In genomic region chr13:93849751-93850355, GRCm38 (mm10) we compare ENCODE assay signal across 23 mouse cellular contexts.
DNase-seq lines count a peak whose midpoint lies in the region; ATAC-seq and TF ChIP-seq lines count a peak whose summit lies in the region.
"Had no signal": no experiment of that assay in that cellular context is flagged by ENCODE, and none has a peak within 500 bp of the region (broad histone marks: within the 10 kb centered on the region; RNA-seq: fewer than 3 reads in every experiment).

No protein-coding gene starts in this region.

- H3K4me1 ChIP-seq in intestine, embryonic 14.5 days (replicated peaks; ENCODE audit: control insufficient read depth, insufficient read depth, low read length) = no peaks in the 10 kb centered on the region; the same call in 1 of the 2 replicates
- H3K4me1 ChIP-seq in intestine, postnatal 0 days (replicated peaks; ENCODE audit: control insufficient read depth, insufficient read depth, low read length) = no peaks in the 10 kb centered on the region
- peaks cover 32% of the 10 kb centered on the region for H3K4me1 ChIP-seq in lung, embryonic 16.5 days (replicated peaks; ENCODE audit: control insufficient read depth, insufficient read depth, low read length)
- peaks cover 45% of the 10 kb centered on the region for H3K4me1 ChIP-seq in limb, embryonic 10.5 days

- no peak for ATAC-seq in intestine, embryonic 14.5 days (replicated peaks; ENCODE audit: low FRiP score, low TSS enrichment, low read depth)
- ATAC-seq in intestine, postnatal 0 days = no peak
- ATAC-seq in lung, embryonic 16.5 days (ENCODE audit: low read depth) = no peak
- ATAC-seq: activated CD4-positive, CD25-positive, alpha-beta regulatory T cell, adult 4 months; CD4-positive, CD25-positive, alpha-beta regulatory T cell, adult 4 months; forebrain, embryonic 14.5 days; forebrain, postnatal 0 days; hindbrain, postnatal 0 days; inflammation-experienced regulatory T-cells, adult 6 months had no signal

- no peak overlapping the region for H3K9ac ChIP-seq in intestine, embryonic 14.5 days (ENCODE audit: low read length)
- no peak overlapping the region for H3K9ac ChIP-seq in intestine, postnatal 0 days (ENCODE audit: low read depth, low read length)
- no peak overlapping the region for H3K9ac ChIP-seq in lung, embryonic 16.5 days (ENCODE audit: low read length)
- H3K9ac ChIP-seq: embryonic facial prominence, embryonic 12.5 days; embryonic facial prominence, embryonic 15.5 days; forebrain, postnatal 0 days; hindbrain, embryonic 13.5 days had no signal

- peak; percentile 40 for DNase-seq in intestine, embryonic 14.5 days (ENCODE audit: low spot score)
- DNase-seq in lung, postnatal 4 days = no peak
- no peak for DNase-seq in limb, embryonic 10.5 days (ENCODE audit: low spot score)
- DNase-seq in cerebellum, adult 11 months = no peak
- no peak for DNase-seq in layer of hippocampus, adult 8-10 months (ENCODE audit: low spot score in 2 of 2)
- DNase-seq: adrenal gland, adult 8-10 months; adrenal gland, postnatal 25 days; cerebellum, adult 18-20 months; cerebellum, adult 9-10 months; cerebellum, postnatal 14 days; forebrain, postnatal 0 days; gastrocnemius, postnatal 25 days had no signal

- no peak overlapping the region for H3K4me2 ChIP-seq in intestine, embryonic 14.5 days (ENCODE audit: low read length)
- no peak overlapping the region for H3K4me2 ChIP-seq in intestine, postnatal 0 days (replicated peaks; ENCODE audit: low read depth)
- H3K4me2 ChIP-seq in lung, embryonic 16.5 days (ENCODE audit: low read depth, low read length) = no peak overlapping the region
- H3K4me2 ChIP-seq: embryonic facial prominence, embryonic 12.5 days; embryonic facial prominence, embryonic 15.5 days; heart, embryonic 11.5 days; hindbrain, embryonic 13.5 days had no signal

- no peak for TF ChIP-seq CTCF in intestine, postnatal 0 days (IDR thresholded peaks at IDR 0.05; ENCODE audit: low read depth)

- H3K9me3 ChIP-seq in intestine, embryonic 14.5 days (ENCODE audit: control insufficient read depth, low read length) = no peaks in the 10 kb centered on the region
- no peaks in the 10 kb centered on the region for H3K9me3 ChIP-seq in intestine, postnatal 0 days (ENCODE audit: control insufficient read depth)
- H3K9me3 ChIP-seq in lung, embryonic 16.5 days (ENCODE audit: control insufficient read depth, low read length) = no peaks in the 10 kb centered on the region
- no peaks in the 10 kb centered on the region for H3K9me3 ChIP-seq in limb, embryonic 10.5 days (replicated peaks)
- H3K9me3 ChIP-seq: embryonic facial prominence, embryonic 12.5 days; embryonic facial prominence, embryonic 15.5 days; hindbrain, embryonic 13.5 days had no signal

- H3K27ac ChIP-seq in intestine, embryonic 14.5 days (ENCODE audit: low read depth) = no peak overlapping the region
- H3K27ac ChIP-seq in intestine, postnatal 0 days (ENCODE audit: low read depth, low read length) = no peak overlapping the region
- H3K27ac ChIP-seq in lung, embryonic 16.5 days (ENCODE audit: low read length) = peak overlapping the region; percentile 46
- peak overlapping the region; percentile 61 for H3K27ac ChIP-seq in limb, embryonic 10.5 days
- H3K27ac ChIP-seq: embryonic facial prominence, embryonic 15.5 days; hindbrain, embryonic 13.5 days; hindbrain, postnatal 0 days had no signal

- no peaks in the 10 kb centered on the region for H3K36me3 ChIP-seq in intestine, embryonic 14.5 days (ENCODE audit: control insufficient read depth, insufficient read depth, low read length)
- no peaks in the 10 kb centered on the region for H3K36me3 ChIP-seq in intestine, postnatal 0 days (ENCODE audit: control insufficient read depth, insufficient read depth)
- H3K36me3 ChIP-seq in lung, embryonic 16.5 days (ENCODE audit: control insufficient read depth, insufficient read depth, low read length) = no peaks in the 10 kb centered on the region
- H3K36me3 ChIP-seq in limb, embryonic 10.5 days = no peaks in the 10 kb centered on the region
- H3K36me3 ChIP-seq: embryonic facial prominence, embryonic 12.5 days; embryonic facial prominence, embryonic 15.5 days; hindbrain, embryonic 13.5 days had no signal

- 82% methylated on average over 5 of the region's 5 CpGs for WGBS in intestine, embryonic 14.5 days
- 82% methylated on average over 5 of the region's 5 CpGs for WGBS in intestine, postnatal 0 days
- 71% methylated on average over 5 of the region's 5 CpGs for WGBS in lung, embryonic 16.5 days
- 73% methylated on average over 5 of the region's 5 CpGs for WGBS in limb, embryonic 10.5 days

- H3K27me3 ChIP-seq in intestine, embryonic 14.5 days (replicated peaks; ENCODE audit: control insufficient read depth, insufficient read depth, low read length) = no peaks in the 10 kb centered on the region
- H3K27me3 ChIP-seq in intestine, postnatal 0 days (replicated peaks; ENCODE audit: control insufficient read depth, insufficient read depth, low read length) = no peaks in the 10 kb centered on the region
- H3K27me3 ChIP-seq in lung, embryonic 16.5 days (ENCODE audit: control insufficient read depth, insufficient read depth, low read depth, low read length) = no peaks in the 10 kb centered on the region
- H3K27me3 ChIP-seq in limb, embryonic 10.5 days (ENCODE audit: low read depth, poor library complexity, severe bottlenecking) = no peaks in the 10 kb centered on the region
- H3K27me3 ChIP-seq: embryonic facial prominence, embryonic 12.5 days; embryonic facial prominence, embryonic 15.5 days; hindbrain, embryonic 13.5 days had no signal

- no peak overlapping the region for H3K4me3 ChIP-seq in intestine, embryonic 14.5 days (ENCODE audit: low read depth, low read length)
- no peak overlapping the region for H3K4me3 ChIP-seq in intestine, postnatal 0 days (ENCODE audit: low read depth, low read length)
- H3K4me3 ChIP-seq in lung, embryonic 16.5 days (ENCODE audit: low read length) = no peak overlapping the region
- H3K4me3 ChIP-seq in limb, embryonic 10.5 days = no peak overlapping the region
- H3K4me3 ChIP-seq: embryonic facial prominence, embryonic 12.5 days; embryonic facial prominence, embryonic 15.5 days; hindbrain, embryonic 13.5 days had no signal

Comparison
In these comparisons a context has a peak if more than half of its experiments do, and no peak if none do; other contexts are left out.
1. H3K27ac ChIP-seq: peak in lung, embryonic 16.5 days (single experiment) and limb, embryonic 10.5 days (single experiment); none in intestine, embryonic 14.5 days (single experiment) and intestine, postnatal 0 days (single experiment).